Comparison of ENCODE assay signal across 9 mouse cellular contexts in genomic region chr2:172468346-172468819, GRCm38 (mm10). TPM values are rescaled to one million over a fixed set of nuclear protein-coding genes. Genes with fewer than 3 reads are reported as not detected.
DNase-seq lines count a peak whose midpoint lies in the region; ATAC-seq and TF ChIP-seq lines count a peak whose summit lies in the region.
"Had no signal": no experiment of that assay in that cellular context is flagged by ENCODE, and none has a peak within 500 bp of the region (broad histone marks: within the 10 kb centered on the region; RNA-seq: fewer than 3 reads in every experiment).

No protein-coding gene starts in this region.

- H3K9me3 ChIP-seq in lung, embryonic 14.5 days (ENCODE audit: low read depth, low read length): no peaks in the 10 kb centered on the region
- no peaks in the 10 kb centered on the region for H3K9me3 ChIP-seq in stomach, embryonic 16.5 days (replicated peaks; ENCODE audit: control insufficient read depth, low read length)
- H3K9me3 ChIP-seq: heart, embryonic 15.5 days; liver, embryonic 13.5 days had no signal

- H3K4me3 ChIP-seq in lung, embryonic 14.5 days (ENCODE audit: low read depth, low read length): no peak overlapping the region
- H3K4me3 ChIP-seq in lung, adult 2 months (replicated peaks; ENCODE audit: extremely low read depth, low read depth, low read length): no peak overlapping the region
- H3K4me3 ChIP-seq in stomach, embryonic 16.5 days (replicated peaks; ENCODE audit: low read length): no peak overlapping the region
- H3K4me3 ChIP-seq: heart, embryonic 15.5 days; liver, embryonic 13.5 days had no signal

- TF ChIP-seq CTCF in lung, embryonic 14.5 days (IDR thresholded peaks at IDR 0.05; ENCODE audit: low read depth): no peak
- no peak for TF ChIP-seq CTCF in lung, adult 2 months (IDR thresholded peaks at IDR 0.05; ENCODE audit: insufficient read depth, low read length)

- peaks cover 58% of the 10 kb centered on the region for H3K36me3 ChIP-seq in lung, embryonic 14.5 days (ENCODE audit: insufficient read depth)
- H3K36me3 ChIP-seq in stomach, embryonic 16.5 days (ENCODE audit: control insufficient read depth, insufficient read depth, low read length): peaks cover 25% of the 10 kb centered on the region

- peak; percentile 84 for DNase-seq in lung, embryonic 14.5 days
- no peak for DNase-seq in lung, adult 2 months
- DNase-seq in brain, embryonic 18.5 days (ENCODE audit: low read depth, low spot score): peak; percentile 39
- peak; percentile 76 to 87 for DNase-seq in kidney, postnatal 25 days
- no peak for DNase-seq in thymus, postnatal 14 days
- DNase-seq in layer of hippocampus, adult 8-10 months (ENCODE audit: low spot score in 2 of 2): no peak
- DNase-seq: liver, embryonic 13.5 days had no signal

- no peak overlapping the region for H3K4me2 ChIP-seq in lung, embryonic 14.5 days
- H3K4me2 ChIP-seq in stomach, embryonic 16.5 days (ENCODE audit: low read depth, low read length): no peak overlapping the region
- H3K4me2 ChIP-seq: heart, embryonic 15.5 days; liver, embryonic 13.5 days had no signal

- ATAC-seq in lung, embryonic 14.5 days (ENCODE audit: insufficient read depth): peak; percentile 57
- peak; percentile 61 for ATAC-seq in stomach, embryonic 16.5 days (ENCODE audit: insufficient read depth, low FRiP score)

- no peak for TF ChIP-seq POLR2A in lung, adult 2 months (IDR thresholded peaks at IDR 0.05; ENCODE audit: borderline replicate concordance, extremely low read depth, low read depth, low read length)

- 68% methylated on average over 11 of the region's 11 CpGs for whole genome bisulfite sequencing in lung, embryonic 14.5 days
- 65% methylated on average over 11 of the region's 11 CpGs for WGBS in lung, adult 2 months
- WGBS in stomach, embryonic 16.5 days: 81% methylated on average over 11 of the region's 11 CpGs

- 0 out of 2 replicates have a peak overlapping the region, but pooled peaks have one; percentile 12 for H3K27ac ChIP-seq in lung, embryonic 14.5 days (ENCODE audit: low read depth)
- no peak overlapping the region for H3K27ac ChIP-seq in stomach, embryonic 16.5 days (ENCODE audit: low read length)
- H3K27ac ChIP-seq: heart, embryonic 15.5 days; liver, embryonic 13.5 days had no signal

- no peak overlapping the region for H3K9ac ChIP-seq in lung, embryonic 14.5 days
- H3K9ac ChIP-seq in stomach, embryonic 16.5 days (ENCODE audit: low read length): no peak overlapping the region
- H3K9ac ChIP-seq: heart, embryonic 15.5 days; liver, embryonic 13.5 days had no signal

- no peaks in the 10 kb centered on the region for H3K27me3 ChIP-seq in lung, embryonic 14.5 days (ENCODE audit: insufficient read depth, low read length)
- H3K27me3 ChIP-seq in stomach, embryonic 16.5 days (ENCODE audit: control insufficient read depth, insufficient read depth, low read length): no peaks in the 10 kb centered on the region
- H3K27me3 ChIP-seq: heart, embryonic 15.5 days; liver, embryonic 13.5 days had no signal

- H3K4me1 ChIP-seq in lung, embryonic 14.5 days (ENCODE audit: insufficient read depth): no peaks in the 10 kb centered on the region
- H3K4me1 ChIP-seq in lung, adult 2 months (ENCODE audit: control insufficient read depth, insufficient read depth, low read length): 0 out of 2 replicates have a peak, but pooled peaks cover under 1% of the 10 kb centered on the region
- H3K4me1 ChIP-seq in stomach, embryonic 16.5 days (ENCODE audit: control insufficient read depth, insufficient read depth, low read length): 0 out of 2 replicates have a peak, but pooled peaks cover 3% of the 10 kb centered on the region
- H3K4me1 ChIP-seq: liver, embryonic 13.5 days had no signal

RNA-seq across cellular contexts. Expression of gene Fam209, which starts 3.9 kb away (rescaled TPM):
- 0.28 TPM in 1 of 2 replicates, not detected in the other for polyA plus RNA-seq in lung, embryonic 14.5 days (2014; fragmentation: Nextera tagmentation; extraction: Ambion mirVana)
- 0.25 and 0.26 TPM in 2 replicates for polyA plus RNA-seq in lung, adult 2 months (2012; rRNA removed)
- not detected in 2 replicates for polyA plus RNA-seq in stomach, embryonic 16.5 days (2015; fragmentation: Nextera tagmentation; extraction: Ambion mirVana)
- total RNA-seq in layer of hippocampus, adult 8-10 months (2022): under 1 TPM in 1 of 4 experiments, not detected in 3; 0.50 TPM
- polyA plus RNA-seq: heart, embryonic 15.5 days; liver, embryonic 13.5 days had no signal

RNA-seq across cellular contexts. Expression of gene Gcnt7, which starts 10.0 kb away (rescaled TPM):
- polyA plus RNA-seq in lung, embryonic 14.5 days (2014; fragmentation: Nextera tagmentation; extraction: Ambion mirVana): 1.2 and 1.5 TPM in 2 replicates
- polyA plus RNA-seq in lung, adult 2 months (2012; rRNA removed): 0.06 TPM in 1 of 2 replicates, not detected in the other
- polyA plus RNA-seq in stomach, embryonic 16.5 days (2015; fragmentation: Nextera tagmentation; extraction: Ambion mirVana): 1.8 and 2.0 TPM in 2 replicates
- not detected for total RNA-seq in layer of hippocampus, adult 8-10 months (2022)

RNA-seq across cellular contexts. Expression of gene Rtf2, which starts 28.0 kb away (rescaled TPM):
- polyA plus RNA-seq in lung, embryonic 14.5 days (2014; fragmentation: Nextera tagmentation; extraction: Ambion mirVana): 69.7 and 73.6 TPM in 2 replicates
- 34.1 and 47.6 TPM in 2 replicates for polyA plus RNA-seq in lung, adult 2 months (2012; rRNA removed)
- polyA plus RNA-seq in stomach, embryonic 16.5 days (2015; fragmentation: Nextera tagmentation; extraction: Ambion mirVana): 69.8 and 73.7 TPM in 2 replicates
- total RNA-seq in layer of hippocampus, adult 8-10 months (2022): 10 to 100 TPM; 68.3 to 71.7 (median 70.8) TPM

Comparison
In these comparisons a context has a peak if more than half of its experiments do, and no peak if none do; other contexts are left out.
1. DNase-seq: peak in lung, embryonic 14.5 days (single experiment), brain, embryonic 18.5 days (single experiment) and kidney, postnatal 25 days (2 of 2); none in lung, adult 2 months (single experiment), thymus, postnatal 14 days (single experiment) and layer of hippocampus, adult 8-10 months (0 of 2).